Comparison of ENCODE assay signal across 2 mouse cellular contexts in the genomic region with DNA sequence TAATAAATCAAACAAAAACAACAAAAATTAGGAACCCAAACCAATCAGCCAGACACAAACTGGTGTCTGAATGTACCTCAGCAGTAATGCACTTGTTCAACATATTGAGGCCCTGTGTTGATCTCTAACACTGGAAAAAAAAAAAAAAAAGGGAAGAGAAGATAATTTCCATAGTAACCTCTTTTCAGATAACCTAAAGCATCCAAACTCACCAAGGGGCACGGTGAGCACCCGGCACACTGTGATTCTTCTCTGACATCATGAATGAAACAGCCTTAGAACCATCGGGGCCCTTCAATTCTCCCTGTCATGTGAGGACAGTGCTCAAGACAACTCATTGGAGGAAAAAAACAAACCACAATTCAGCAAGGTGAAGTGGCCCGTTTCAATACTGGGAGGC.
A peak's percentile ranks its signal among the peaks of the same experiment; 100 is the strongest.
TF ChIP-seq lines count a peak whose summit lies in the region.

No protein-coding gene starts in this region.

TF ChIP-seq in CH12.LX, 34 proteins besides CTCF, POLR2A, EP300 and RAD21:
- TF ChIP-seq CHD1 (IDR thresholded peaks at IDR 0.05; ENCODE audit: low read depth, low read length): no peak
- TF ChIP-seq HCFC1 (IDR thresholded peaks at IDR 0.05; ENCODE audit: low read depth, low read length): no peak
- TF ChIP-seq IRF4 (IDR thresholded peaks at IDR 0.05; ENCODE audit: low read depth, low read length): no peak
- TF ChIP-seq NRF1 (IDR thresholded peaks at IDR 0.05; ENCODE audit: low read depth, low read length): 0 out of 2 replicates have a peak, but pooled peaks have one; percentile 9
- TF ChIP-seq BHLHE40 (IDR thresholded peaks at IDR 0.05; ENCODE audit: low read depth, low read length): peak; percentile 42; the same call in 1 of the 2 replicates
- peak; percentile 71 for TF ChIP-seq ZNF384 (IDR thresholded peaks at IDR 0.05; ENCODE audit: low read depth, low read length)
- no peak for TF ChIP-seq ETS1 (conservative IDR thresholded peaks at IDR 0.05; ENCODE audit: low read depth, low read length)

TF ChIP-seq in MEL, 35 proteins besides CTCF, POLR2A, EP300 and RAD21:
- peak; percentile 84; the same call in 1 of the 2 replicates for TF ChIP-seq MYC (IDR thresholded peaks at IDR 0.05; ENCODE audit: low read depth, low read length)
- TF ChIP-seq GATA1 (IDR thresholded peaks at IDR 0.05; ENCODE audit: low read depth, low read length): peak; percentile 99
- TF ChIP-seq RCOR1 (IDR thresholded peaks at IDR 0.05; ENCODE audit: low read depth, low read length): peak; percentile 91
- TF ChIP-seq TBP (IDR thresholded peaks at IDR 0.05; ENCODE audit: low read depth, low read length): no peak
- no peak for TF ChIP-seq ZMIZ1 (IDR thresholded peaks at IDR 0.05; ENCODE audit: low read depth, low read length)
- TF ChIP-seq MEF2A (IDR thresholded peaks at IDR 0.05; ENCODE audit: extremely low read depth, insufficient replicate concordance, low read depth, low read length, poor library complexity, severe bottlenecking): no peak
- no peak for TF ChIP-seq POLR2AphosphoS5 (IDR thresholded peaks at IDR 0.05; ENCODE audit: borderline replicate concordance, low read depth, low read length)
- no peak for TF ChIP-seq MYB (IDR thresholded peaks at IDR 0.05; ENCODE audit: low read depth, low read length)
- peak; percentile 70 for TF ChIP-seq MXI1 (IDR thresholded peaks at IDR 0.05; ENCODE audit: low read depth, low read length)
- TF ChIP-seq CHD2 (IDR thresholded peaks at IDR 0.05; ENCODE audit: low read length): no peak
- peak; percentile 90 for TF ChIP-seq SIN3A (IDR thresholded peaks at IDR 0.05; ENCODE audit: low read length)
- TF ChIP-seq ELF1 (IDR thresholded peaks at IDR 0.05; ENCODE audit: low read depth, low read length): 0 out of 2 replicates have a peak, but pooled peaks have one; percentile 35
- TF ChIP-seq SMC3 (IDR thresholded peaks at IDR 0.05; ENCODE audit: low read depth, low read length): no peak
- peak; percentile 99 for TF ChIP-seq ZNF384 (IDR thresholded peaks at IDR 0.05; ENCODE audit: low read depth, low read length)
- TF ChIP-seq HCFC1 (IDR thresholded peaks at IDR 0.05; ENCODE audit: low read depth, low read length): peak; percentile 67
- no peak for TF ChIP-seq JUND (IDR thresholded peaks at IDR 0.05; ENCODE audit: low read depth, low read length)
- peak; percentile 87; the same call in 1 of the 2 replicates for TF ChIP-seq ZKSCAN1 (IDR thresholded peaks at IDR 0.05; ENCODE audit: low read depth, low read length)
- no peak for TF ChIP-seq CHD1 (IDR thresholded peaks at IDR 0.05; ENCODE audit: low read depth, low read length)
- no peak for TF ChIP-seq TAL1 (IDR thresholded peaks at IDR 0.05; ENCODE audit: low read length)
- 0 out of 2 replicates have a peak, but pooled peaks have one; percentile 12 for TF ChIP-seq ZC3H11A (IDR thresholded peaks at IDR 0.05; ENCODE audit: low read depth, low read length)
- TF ChIP-seq NELFE (IDR thresholded peaks at IDR 0.05; ENCODE audit: low read depth, low read length): peak; percentile 33; the same call in 1 of the 2 replicates
- no peak for TF ChIP-seq GABPA (IDR thresholded peaks at IDR 0.05; ENCODE audit: low read depth, low read length)
- no peak for TF ChIP-seq POLR2AphosphoS2 (IDR thresholded peaks at IDR 0.05; ENCODE audit: low read length)
- TF ChIP-seq USF1 (IDR thresholded peaks at IDR 0.05; ENCODE audit: low read depth, low read length): peak; percentile 44
- TF ChIP-seq NRF1 (IDR thresholded peaks at IDR 0.05; ENCODE audit: insufficient read depth, low read depth, low read length, poor library complexity, severe bottlenecking): 0 out of 2 replicates have a peak, but pooled peaks have one; percentile 5
- TF ChIP-seq USF2 (IDR thresholded peaks at IDR 0.05; ENCODE audit: borderline replicate concordance in 1 of 2, insufficient read depth in 1 of 2, low read depth in 1 of 2, low read length in 2 of 2): no peak
- peak; percentile 66; the same call in 1 of the 2 replicates for TF ChIP-seq BHLHE40 (IDR thresholded peaks at IDR 0.05; ENCODE audit: borderline replicate concordance, low read depth, low read length)
- no peak for TF ChIP-seq KAT2A (conservative IDR thresholded peaks at IDR 0.05; ENCODE audit: low read depth, low read length)
- TF ChIP-seq MAZ (IDR thresholded peaks at IDR 0.05; ENCODE audit: low read depth, low read length): peak; percentile 72; the same call in 1 of the 2 replicates
- TF ChIP-seq ETS1 (IDR thresholded peaks at IDR 0.05; ENCODE audit: low read depth, low read length): peak; percentile 90
- TF ChIP-seq MAX (IDR thresholded peaks at IDR 0.05; ENCODE audit: low read length): peak; percentile 60; the same call in 1 of the 2 replicates
- TF ChIP-seq UBTF (IDR thresholded peaks at IDR 0.05; ENCODE audit: borderline replicate concordance, insufficient read depth, low read depth, low read length): no peak
- no peak for TF ChIP-seq MAFK (IDR thresholded peaks at IDR 0.05; ENCODE audit: borderline replicate concordance, low read depth, low read length)
- no peak for TF ChIP-seq E2F4 (IDR thresholded peaks at IDR 0.05; ENCODE audit: borderline replicate concordance, low read depth, low read length)
- TF ChIP-seq TCF12 (IDR thresholded peaks at IDR 0.05; ENCODE audit: low read depth, low read length): peak; percentile 42; the same call in 1 of the 2 replicates
